Mouse (Mus musculus) lung, postnatal 14 days (tissue): ENCODE measurements around the gene Bmpr1b.
A peak's percentile ranks its signal among the peaks of the same experiment; 100 is the strongest.

Experiments used
- DNase-seq: peaks from one replicate; pipeline ENCODE4 v3.0.0; 2021

Bmpr1b gene

GRCm38 (mm10) chr3:141897698-141898097 is 271.5 kb downstream of the Bmpr1b start:
- DNase-seq: no peak

GRCm38 (mm10) chr3:141896870-141897554 is 272.2 kb downstream of the Bmpr1b start:
- no peak for DNase-seq

- DNase-seq: no peak
Measured at GRCm38 (mm10) chr3:141895096-141895495, 274.1 kb downstream of the Bmpr1b start.

GRCm38 (mm10) chr3:141890668-141891067 is 278.6 kb downstream of the Bmpr1b start:
- DNase-seq: no peak

GRCm38 (mm10) chr3:141887476-141888274 is 281.6 kb downstream of the Bmpr1b start:
- no peak for DNase-seq

GRCm38 (mm10) chr3:141884190-141884589 is 285.0 kb downstream of the Bmpr1b start:
- DNase-seq: no peak

GRCm38 (mm10) chr3:141882496-141882895 is 286.7 kb downstream of the Bmpr1b start:
- DNase-seq: no peak

- no peak for DNase-seq
Measured at GRCm38 (mm10) chr3:141872337-141873042, 296.7 kb downstream of the Bmpr1b start.

GRCm38 (mm10) chr3:141871805-141872204 is 297.4 kb downstream of the Bmpr1b start:
- DNase-seq: no peak

- peak; percentile 31 for DNase-seq
Measured at GRCm38 (mm10) chr3:141862816-141863461, 306.3 kb downstream of the Bmpr1b start.

- DNase-seq: no peak
Measured at GRCm38 (mm10) chr3:141857123-141857522, 312.1 kb downstream of the Bmpr1b start.

- DNase-seq: no peak
Measured at GRCm38 (mm10) chr3:141854339-141854738, 314.9 kb downstream of the Bmpr1b start.

- no peak for DNase-seq
Measured at GRCm38 (mm10) chr3:141850141-141850540, 319.1 kb downstream of the Bmpr1b start.

GRCm38 (mm10) chr3:141849206-141849605 is 320.0 kb downstream of the Bmpr1b start:
- no peak for DNase-seq

GRCm38 (mm10) chr3:141838864-141839263 is 330.4 kb downstream of the Bmpr1b start:
- DNase-seq: peak; percentile 10

- DNase-seq: peak; percentile 50
Measured at GRCm38 (mm10) chr3:141831135-141831534, 338.1 kb downstream of the Bmpr1b start.

GRCm38 (mm10) chr3:141828301-141828700 is 340.9 kb downstream of the Bmpr1b start:
- no peak for DNase-seq

GRCm38 (mm10) chr3:141819331-141819941 is 349.8 kb downstream of the Bmpr1b start:
- DNase-seq: peak; percentile 8

- no peak for DNase-seq
Measured at GRCm38 (mm10) chr3:141818615-141819312, 350.5 kb downstream of the Bmpr1b start.

- DNase-seq: no peak
Measured at GRCm38 (mm10) chr3:141814776-141815175, 354.4 kb downstream of the Bmpr1b start.

GRCm38 (mm10) chr3:141811348-141811747 is 357.9 kb downstream of the Bmpr1b start:
- peak; percentile 53 for DNase-seq

GRCm38 (mm10) chr3:141810944-141811343 is 358.3 kb downstream of the Bmpr1b start:
- DNase-seq: no peak
